Mouse (Mus musculus) embryonic fibroblast, embryonic 13.5 days (primary cell): ENCODE results near the gene Pla2r1.

Experiments used
- CTCF ChIP-seq: IDR thresholded peaks from 2 replicates; pipeline ENCODE4 v1.5.1; 2011; ENCODE audit warnings: mild to moderate bottlenecking, control low read depth, low read length, moderate library complexity, borderline replicate concordance; ENCODE audit not compliant: insufficient read depth
- POLR2A ChIP-seq: IDR thresholded peaks from 2 replicates; pipeline ENCODE4 v1.6.1; 2011; ENCODE audit warnings: low read depth, mild to moderate bottlenecking, control low read depth, low read length, moderate library complexity

DNA sequence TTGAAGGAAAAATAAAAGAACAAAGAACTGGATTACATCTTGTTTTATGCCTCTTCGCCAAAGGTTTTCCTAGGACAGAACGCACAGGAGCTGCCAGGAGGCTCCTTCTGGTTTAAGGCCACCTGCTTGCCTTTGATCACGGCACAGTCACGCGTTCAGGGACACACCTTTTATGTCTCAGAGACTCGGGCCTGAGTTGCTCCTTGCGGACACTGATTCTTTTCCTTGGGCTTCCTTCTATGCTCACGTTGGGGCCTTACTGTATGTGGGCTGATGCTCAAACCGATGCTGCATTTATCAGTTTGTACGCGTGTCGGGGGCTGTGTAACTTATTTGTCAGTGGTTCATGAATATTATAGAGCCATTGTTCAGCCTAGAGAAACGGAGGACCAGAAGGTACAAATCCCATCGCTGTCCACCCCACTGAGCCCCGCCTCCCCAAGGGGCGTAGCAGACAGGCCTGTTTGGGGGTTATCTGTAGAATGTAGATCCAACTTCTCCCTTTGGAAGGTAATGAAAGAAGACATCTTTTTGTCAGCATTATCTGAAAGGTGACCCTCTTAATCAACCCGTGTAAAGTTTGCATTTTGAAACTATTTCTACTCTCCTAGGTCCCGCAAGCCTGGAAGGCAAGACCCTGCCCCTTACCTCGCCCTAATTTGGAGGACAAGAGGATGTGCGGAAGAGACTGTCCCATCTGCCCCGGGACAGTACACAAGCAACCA lies 769 bp downstream of the Pla2r1 start:
- TF ChIP-seq CTCF (no peak), POLR2A (no peak)
